Mouse (Mus musculus) embryo, embryonic 10 days (tissue): ENCODE data around the gene 5031439G07Rik.
"Not testable (repeated sequence)": the region's sequence is repeated elsewhere in the genome, so short reads cannot be mapped to it uniquely, and the experiment has no call there.

Experiments used
- DNase-seq: peaks from one replicate; pipeline ENCODE4 v3.0.0-alpha.2; 2015; ENCODE audit warnings: low spot score

Gene 5031439G07Rik

GRCm38 (mm10) chr15:84953259-84953658 is 35.1 kb downstream of the 5031439G07Rik start:
- DNase-seq: no peak

- no peak for DNase-seq
These were observed 38.3 kb downstream of the 5031439G07Rik start for GRCm38 (mm10) chr15:84950053-84950452.

- DNase-seq: no peak
These were observed 39.4 kb downstream of the 5031439G07Rik start for GRCm38 (mm10) chr15:84948990-84949389.

GRCm38 (mm10) chr15:84944319-84944718 is 44.0 kb downstream of the 5031439G07Rik start:
- DNase-seq: no peak

GRCm38 (mm10) chr15:84942647-84943285 is 45.6 kb downstream of the 5031439G07Rik start:
- no peak for DNase-seq

GRCm38 (mm10) chr15:84940102-84940501 is 48.2 kb downstream of the 5031439G07Rik start:
- peak; percentile 45 for DNase-seq

- no peak for DNase-seq
These were observed 53.5 kb downstream of the 5031439G07Rik start for GRCm38 (mm10) chr15:84934901-84935300.

GRCm38 (mm10) chr15:84932351-84932750 is 56.0 kb downstream of the 5031439G07Rik start:
- DNase-seq: no peak

GRCm38 (mm10) chr15:84925495-84926018 is 62.8 kb downstream of the 5031439G07Rik start:
- DNase-seq: peak; percentile 41

- DNase-seq: peak; percentile 75
These were observed 63.5 kb downstream of the 5031439G07Rik start for GRCm38 (mm10) chr15:84924781-84925315.

GRCm38 (mm10) chr15:84923508-84924181 is 64.7 kb downstream of the 5031439G07Rik start:
- peak; percentile 57 for DNase-seq

- DNase-seq: peak; percentile 100
These were observed 65.4 kb downstream of the 5031439G07Rik start, which contains the start of gene Nup50 for GRCm38 (mm10) chr15:84922884-84923507. Gene Nup50 (plus strand): TSS chr15:84923411.

GRCm38 (mm10) chr15:84919938-84920337 is 68.4 kb downstream of the 5031439G07Rik start, which contains the start of gene Gm29666:
Gene Gm29666 (minus strand): TSS chr15:84920038.
- DNase-seq: no peak

- DNase-seq: no peak
These were observed 75.2 kb downstream of the 5031439G07Rik start for GRCm38 (mm10) chr15:84913201-84913600.

GRCm38 (mm10) chr15:84903843-84904385 is 84.4 kb downstream of the 5031439G07Rik start:
- no peak for DNase-seq

GRCm38 (mm10) chr15:84898077-84898476 is 90.3 kb downstream of the 5031439G07Rik start:
- no peak for DNase-seq

- no peak for DNase-seq
These were observed 91.7 kb downstream of the 5031439G07Rik start for GRCm38 (mm10) chr15:84896664-84897063.

GRCm38 (mm10) chr15:84896216-84896615 is 92.1 kb downstream of the 5031439G07Rik start:
- DNase-seq: not testable (repeated sequence)
